Mouse (Mus musculus) embryonic fibroblast, embryonic 13.5 days (primary cell): ENCODE results near the gene Cdyl.

Experiments used
- CTCF ChIP-seq: IDR thresholded peaks from 2 replicates; pipeline ENCODE4 v1.5.1; 2011; ENCODE audit warnings: mild to moderate bottlenecking, control low read depth, low read length, moderate library complexity, borderline replicate concordance; ENCODE audit not compliant: insufficient read depth
- POLR2A ChIP-seq: IDR thresholded peaks from 2 replicates; pipeline ENCODE4 v1.6.1; 2011; ENCODE audit warnings: low read depth, mild to moderate bottlenecking, control low read depth, low read length, moderate library complexity

DNA sequence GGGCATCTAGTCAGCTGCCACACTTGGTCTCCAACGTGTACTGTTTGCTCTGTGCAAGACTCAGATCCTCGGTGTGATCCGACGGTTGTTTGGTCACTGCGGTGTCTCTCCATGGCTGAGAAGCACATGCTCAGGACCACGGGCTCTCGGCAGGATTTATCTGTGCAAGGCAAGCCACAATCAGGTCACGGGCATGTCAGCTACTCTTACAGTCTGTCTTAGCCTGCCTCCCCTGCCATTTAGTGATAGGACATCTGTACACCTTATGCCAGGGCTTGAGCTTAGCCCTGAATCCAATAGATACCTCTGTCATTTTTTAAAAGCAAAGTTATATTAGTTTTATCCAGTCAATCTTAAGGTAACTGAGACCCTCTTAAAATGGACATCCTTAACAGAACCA is 211.0 kb downstream of the Cdyl start:
- TF ChIP-seq CTCF (no peak), POLR2A (no peak)
